21 mouse cellular contexts compared by ENCODE assay signal in the genomic region with DNA sequence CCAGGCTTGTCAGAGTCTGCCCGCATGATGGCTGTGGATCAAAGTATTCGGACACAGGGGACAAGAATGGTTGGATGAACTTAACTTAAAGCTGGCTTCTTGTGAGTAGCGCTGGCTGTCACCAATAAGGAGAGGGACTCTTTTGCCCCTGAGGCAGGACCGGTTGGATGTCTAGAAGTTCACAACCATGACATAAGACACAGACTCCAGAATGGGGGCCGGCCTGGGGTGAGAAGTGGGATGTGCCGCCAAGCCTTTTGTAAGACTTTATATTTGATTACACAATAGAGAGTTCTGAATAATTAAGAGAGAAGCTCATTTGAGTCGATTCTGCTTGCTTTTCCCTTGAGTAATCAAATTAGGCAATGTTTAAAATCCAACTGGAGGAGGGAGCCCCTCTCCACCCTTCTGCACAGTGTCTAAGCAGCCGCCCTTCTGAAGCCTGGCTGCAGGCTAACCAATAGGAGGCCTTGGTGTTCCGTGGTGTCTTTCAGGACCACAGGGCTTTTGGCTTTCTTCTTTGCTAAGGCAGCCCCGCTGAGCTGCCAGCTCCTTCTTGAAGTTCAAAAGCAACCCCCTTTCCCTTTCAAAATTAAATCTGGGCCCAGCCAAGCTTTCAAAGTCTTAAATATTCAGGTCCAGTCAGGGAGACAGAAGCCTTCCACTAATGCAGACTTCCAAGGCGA.
DNase-seq lines count a peak whose midpoint lies in the region; ATAC-seq and TF ChIP-seq lines count a peak whose summit lies in the region.
"Had no signal": no experiment of that assay in that cellular context is flagged by ENCODE, and none has a peak within 500 bp of the region (broad histone marks: within the 10 kb centered on the region; RNA-seq: fewer than 3 reads in every experiment).

No protein-coding gene starts in this region.

- H3K9ac ChIP-seq in forebrain, embryonic 15.5 days (replicated peaks) = no peak overlapping the region
- H3K9ac ChIP-seq in midbrain, embryonic 14.5 days (replicated peaks; ENCODE audit: low read length) = no peak overlapping the region
- H3K9ac ChIP-seq: heart, embryonic 13.5 days; liver, postnatal 0 days had no signal

- ATAC-seq in forebrain, embryonic 15.5 days (replicated peaks) = peak; percentile 88
- ATAC-seq in midbrain, embryonic 14.5 days (ENCODE audit: low FRiP score, low TSS enrichment) = peak; percentile 40; the same call in 1 of the 2 replicates
- ATAC-seq: inflammation-experienced regulatory T-cells, adult 6 months; liver, postnatal 0 days had no signal

- no peaks in the 10 kb centered on the region for H3K36me3 ChIP-seq in E14TG2a.4 (ENCODE audit: insufficient read depth, low read length)
- H3K36me3 ChIP-seq in forebrain, embryonic 15.5 days = no peaks in the 10 kb centered on the region
- H3K36me3 ChIP-seq in midbrain, embryonic 14.5 days (ENCODE audit: control insufficient read depth, insufficient read depth, low read length) = no peaks in the 10 kb centered on the region
- H3K36me3 ChIP-seq: heart, embryonic 13.5 days; limb, embryonic 10.5 days had no signal

- peak; percentile 24 for DNase-seq in brain, adult 2 months (ENCODE audit: low read depth, low spot score)
- peak; percentile 66 for DNase-seq in midbrain, embryonic 14.5 days
- DNase-seq in urinary bladder, postnatal 25 days (ENCODE audit: low spot score) = no peak
- no peak for DNase-seq in right cerebral cortex, postnatal 4 days
- DNase-seq in heart, postnatal 14 days = no peak
- DNase-seq: adrenal gland, adult 2 months; cerebellum, adult 11 months; cerebellum, postnatal 25 days; heart, adult 18-20 months; kidney, adult 8-10 months; kidney, postnatal 36 days; liver, postnatal 0 days; lung, postnatal 14 days had no signal

- H3K27ac ChIP-seq in forebrain, embryonic 15.5 days (replicated peaks) = no peak overlapping the region
- peak overlapping the region; percentile 37 for H3K27ac ChIP-seq in midbrain, embryonic 14.5 days (replicated peaks; ENCODE audit: low read depth, low read length)
- H3K27ac ChIP-seq: heart, embryonic 13.5 days; limb, embryonic 10.5 days; stomach, postnatal 0 days had no signal

- TF ChIP-seq CTCF in E14TG2a.4 (conservative IDR thresholded peaks at IDR 0.05; ENCODE audit: low read length) = no peak

- intact Hi-C loops in heart, postnatal 14 days (cut with DNase I) = no loop called here

- peaks cover 11% of the 10 kb centered on the region; the same call in 1 of the 2 replicates for H3K27me3 ChIP-seq in E14TG2a.4 (ENCODE audit: insufficient read depth, low read length)
- no peaks in the 10 kb centered on the region for H3K27me3 ChIP-seq in forebrain, embryonic 15.5 days
- no peaks in the 10 kb centered on the region for H3K27me3 ChIP-seq in midbrain, embryonic 14.5 days (ENCODE audit: control insufficient read depth, insufficient read depth, low read length)
- H3K27me3 ChIP-seq: heart, embryonic 13.5 days; megakaryocyte, embryonic 14.5 days had no signal

- 19% methylated on average over 11 of the region's 11 CpGs for WGBS in forebrain, embryonic 15.5 days
- 40% methylated on average over 11 of the region's 11 CpGs for WGBS in midbrain, embryonic 14.5 days

- H3K4me3 ChIP-seq in E14TG2a.4 (replicated peaks; ENCODE audit: low read length) = 0 out of 2 replicates have a peak overlapping the region, but pooled peaks have one; percentile 5
- no peak overlapping the region for H3K4me3 ChIP-seq in forebrain, embryonic 15.5 days
- H3K4me3 ChIP-seq in midbrain, embryonic 14.5 days (replicated peaks; ENCODE audit: low read depth, low read length) = no peak overlapping the region
- H3K4me3 ChIP-seq: heart, embryonic 13.5 days; limb, embryonic 10.5 days; megakaryocyte, embryonic 14.5 days; myocyte had no signal

- H3K9me3 ChIP-seq in E14TG2a.4 (ENCODE audit: low read length) = peaks cover 9% of the 10 kb centered on the region
- H3K9me3 ChIP-seq in forebrain, embryonic 15.5 days = no peaks in the 10 kb centered on the region
- no peaks in the 10 kb centered on the region for H3K9me3 ChIP-seq in midbrain, embryonic 14.5 days (ENCODE audit: control insufficient read depth, low read length)
- H3K9me3 ChIP-seq: heart, embryonic 13.5 days; limb, embryonic 10.5 days had no signal

- peaks cover 33% of the 10 kb centered on the region for H3K4me1 ChIP-seq in E14TG2a.4 (replicated peaks; ENCODE audit: low read depth, low read length)
- peaks cover 12% of the 10 kb centered on the region for H3K4me1 ChIP-seq in forebrain, embryonic 15.5 days
- peaks cover 6% of the 10 kb centered on the region; the same call in 1 of the 2 replicates for H3K4me1 ChIP-seq in midbrain, embryonic 14.5 days (ENCODE audit: control insufficient read depth, insufficient read depth, low read length)
- H3K4me1 ChIP-seq: heart, embryonic 13.5 days; limb, embryonic 10.5 days; megakaryocyte, embryonic 14.5 days had no signal

- 0 out of 2 replicates have a peak overlapping the region, but pooled peaks have one; percentile 9 for H3K4me2 ChIP-seq in forebrain, embryonic 15.5 days (replicated peaks)
- H3K4me2 ChIP-seq in midbrain, embryonic 14.5 days (ENCODE audit: low read length) = no peak overlapping the region
- H3K4me2 ChIP-seq: heart, embryonic 13.5 days had no signal

Comparison
In these comparisons a context has a peak if more than half of its experiments do, and no peak if none do; other contexts are left out.
1. DNase-seq: peak in brain, adult 2 months (single experiment) and midbrain, embryonic 14.5 days (single experiment); none in urinary bladder, postnatal 25 days (single experiment), right cerebral cortex, postnatal 4 days (single experiment) and heart, postnatal 14 days (0 of 2).